Mouse (Mus musculus) forebrain, embryonic 16.5 days (tissue): ENCODE measurements around the gene Nrp1. TPM values are rescaled to one million over a fixed set of nuclear protein-coding genes. Genes with fewer than 3 reads are reported as not detected.
A peak's percentile ranks its signal among the peaks of the same experiment; 100 is the strongest.

Source experiments
- ATAC-seq: fragments of 200-750 bp; cut with Nextera tagmentation; 2 replicates; pipeline ENCODE4 v1.8.0; 2017; ENCODE audit warnings: mild to moderate bottlenecking, moderate library complexity
- H3K27ac ChIP-seq: fragments of 300-500 bp; sonication (generic); 2 replicates; pipeline ENCODE4 v1.5.1; 2014; ENCODE audit warnings: low read length, control low read depth
- H3K27me3 ChIP-seq: fragments of 300-500 bp; sonication (generic); replicated peaks from 2 replicates; pipeline ENCODE4 v1.6.1; 2014; ENCODE audit warnings: low read length; ENCODE audit not compliant: control insufficient read depth, insufficient read depth
- H3K36me3 ChIP-seq: fragments of 300-500 bp; sonication (generic); 2 replicates; pipeline ENCODE4 v1.6.1; 2014; ENCODE audit not compliant: control insufficient read depth, insufficient read depth
- H3K4me1 ChIP-seq: fragments of 300-500 bp; sonication (generic); replicated peaks from 2 replicates; pipeline ENCODE4 v1.6.1; 2014; ENCODE audit warnings: low read length; ENCODE audit not compliant: control insufficient read depth, insufficient read depth
- H3K4me2 ChIP-seq: fragments of 300-500 bp; sonication (generic); 2 replicates; pipeline ENCODE4 v1.6.1; 2014; ENCODE audit warnings: mild to moderate bottlenecking, low read length, control low read depth
- H3K4me3 ChIP-seq: fragments of 300-500 bp; sonication (generic); replicated peaks from 2 replicates; pipeline ENCODE4 v1.5.1; 2014; ENCODE audit warnings: mild to moderate bottlenecking, low read length, control low read depth
- H3K9ac ChIP-seq: fragments of 300-500 bp; sonication (generic); replicated peaks from 2 replicates; pipeline ENCODE4 v1.6.1; 2014; ENCODE audit warnings: low read depth, low read length, control low read depth
- H3K9me3 ChIP-seq: fragments of 300-500 bp; sonication (generic); 2 replicates; pipeline ENCODE4 v1.6.1; 2016; ENCODE audit warnings: low read length; ENCODE audit not compliant: control insufficient read depth
- WGBS: fragments of 180-500 bp; shearing (Covaris S2); extraction: QIAGEN DNeasy Blood & Tissue Kit; methylation state at CpG from one replicate; pipeline ENCODE4 v1.1.7; 2014; 5-methylcytosine and 5-hydroxymethylcytosine counted together
- polyA plus RNA-seq: library from polyadenylated mRNA; unstranded; fragments of >200 nt; fragmentation: Nextera tagmentation; extraction: Ambion mirVana; gene quantifications from 2 replicates; pipeline ENCODE4 v1.2.1, GENCODE M21; 2015

Nrp1 gene
- polyA plus RNA-seq, 1 experiment from 2014 or later: 143 TPM

DNA sequence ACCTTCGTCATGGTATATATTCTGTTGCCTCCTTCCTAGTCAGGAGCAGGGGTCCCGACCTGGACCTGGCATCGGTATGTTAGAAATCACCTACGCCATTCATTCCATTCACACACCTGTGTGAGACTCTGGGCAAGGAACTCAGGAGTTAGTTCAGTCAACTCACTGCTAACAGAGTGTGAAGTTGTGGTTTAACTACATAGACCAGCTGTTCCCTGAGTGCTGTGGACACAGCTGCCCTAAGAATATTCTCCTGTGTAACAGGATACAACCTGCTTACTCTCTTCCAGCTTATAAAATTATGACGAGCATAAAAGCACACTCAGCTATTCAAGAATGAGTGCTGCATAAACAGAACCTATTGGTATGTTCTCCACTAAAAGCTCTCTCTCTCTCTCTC is 41.9 kb downstream of the Nrp1 start:
- Histone ChIP-seq H3K9ac (no peak overlapping the region), H3K4me2 (no peak overlapping the region), H3K4me3 (no peak overlapping the region), H3K36me3 (no peaks in the 10 kb centered on the region), H3K4me1 (peaks cover 17% of the 10 kb centered on the region), H3K27me3 (no peaks in the 10 kb centered on the region), H3K9me3 (no peaks in the 10 kb centered on the region), H3K27ac (no peak overlapping the region)
- ATAC-seq: no peak
- 90% methylated on average over 5 of the region's 5 CpGs for WGBS

DNA sequence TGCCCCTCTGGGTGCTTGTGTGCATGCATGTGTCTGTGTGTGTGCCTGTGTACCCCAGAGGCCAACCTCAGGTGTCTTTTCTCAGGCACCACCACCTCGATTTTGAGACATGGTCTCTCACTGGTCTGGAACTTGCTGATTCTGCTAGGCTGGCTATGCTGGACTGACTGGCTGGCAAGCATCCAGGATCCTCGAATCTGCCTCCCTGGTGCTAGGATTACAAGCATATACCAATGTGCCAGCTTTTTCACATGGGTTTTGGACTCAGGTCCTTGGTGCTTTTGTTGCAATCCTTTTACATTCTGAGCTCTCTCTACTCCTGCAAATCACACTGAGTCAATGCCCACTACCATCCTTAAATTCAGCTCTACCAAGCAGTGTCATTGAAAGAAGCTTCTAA is 46.5 kb downstream of the Nrp1 start:
- Histone ChIP-seq H3K9me3 (no peaks in the 10 kb centered on the region), H3K27me3 (no peaks in the 10 kb centered on the region), H3K4me3 (no peak overlapping the region), H3K27ac (no peak overlapping the region), H3K4me2 (no peak overlapping the region), H3K9ac (no peak overlapping the region), H3K4me1 (peaks cover 4% of the 10 kb centered on the region; the same call in 1 of the 2 replicates), H3K36me3 (no peaks in the 10 kb centered on the region)
- no peak for ATAC-seq
- 42% methylated on average over 2 of the region's 2 CpGs for WGBS

DNA sequence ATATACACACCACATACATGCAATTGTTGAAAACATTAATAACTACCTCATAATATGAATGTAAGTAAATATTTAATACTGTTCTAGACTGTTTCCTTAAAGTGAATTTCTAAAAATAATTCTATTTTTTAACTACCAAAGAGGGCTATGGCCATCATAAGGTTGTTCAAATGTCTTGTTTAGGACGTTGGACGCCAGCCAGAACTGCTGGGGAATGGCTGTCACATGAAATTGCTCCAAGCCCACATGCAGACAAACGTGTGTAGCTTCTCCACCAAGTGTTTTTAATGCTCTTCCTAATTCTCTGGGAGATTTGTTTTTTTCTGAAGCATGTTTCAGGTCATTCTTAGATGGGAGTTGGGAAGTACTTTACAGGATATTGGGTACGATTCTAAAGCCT is 55.0 kb downstream of the Nrp1 start:
- Histone ChIP-seq H3K4me3 (no peak overlapping the region), H3K27me3 (no peaks in the 10 kb centered on the region), H3K4me2 (no peak overlapping the region), H3K36me3 (no peaks in the 10 kb centered on the region), H3K9me3 (no peaks in the 10 kb centered on the region), H3K27ac (no peak overlapping the region), H3K4me1 (peaks cover 29% of the 10 kb centered on the region), H3K9ac (no peak overlapping the region)
- WGBS: 73% methylated on average over 4 of the region's 4 CpGs
- ATAC-seq: no peak

DNA sequence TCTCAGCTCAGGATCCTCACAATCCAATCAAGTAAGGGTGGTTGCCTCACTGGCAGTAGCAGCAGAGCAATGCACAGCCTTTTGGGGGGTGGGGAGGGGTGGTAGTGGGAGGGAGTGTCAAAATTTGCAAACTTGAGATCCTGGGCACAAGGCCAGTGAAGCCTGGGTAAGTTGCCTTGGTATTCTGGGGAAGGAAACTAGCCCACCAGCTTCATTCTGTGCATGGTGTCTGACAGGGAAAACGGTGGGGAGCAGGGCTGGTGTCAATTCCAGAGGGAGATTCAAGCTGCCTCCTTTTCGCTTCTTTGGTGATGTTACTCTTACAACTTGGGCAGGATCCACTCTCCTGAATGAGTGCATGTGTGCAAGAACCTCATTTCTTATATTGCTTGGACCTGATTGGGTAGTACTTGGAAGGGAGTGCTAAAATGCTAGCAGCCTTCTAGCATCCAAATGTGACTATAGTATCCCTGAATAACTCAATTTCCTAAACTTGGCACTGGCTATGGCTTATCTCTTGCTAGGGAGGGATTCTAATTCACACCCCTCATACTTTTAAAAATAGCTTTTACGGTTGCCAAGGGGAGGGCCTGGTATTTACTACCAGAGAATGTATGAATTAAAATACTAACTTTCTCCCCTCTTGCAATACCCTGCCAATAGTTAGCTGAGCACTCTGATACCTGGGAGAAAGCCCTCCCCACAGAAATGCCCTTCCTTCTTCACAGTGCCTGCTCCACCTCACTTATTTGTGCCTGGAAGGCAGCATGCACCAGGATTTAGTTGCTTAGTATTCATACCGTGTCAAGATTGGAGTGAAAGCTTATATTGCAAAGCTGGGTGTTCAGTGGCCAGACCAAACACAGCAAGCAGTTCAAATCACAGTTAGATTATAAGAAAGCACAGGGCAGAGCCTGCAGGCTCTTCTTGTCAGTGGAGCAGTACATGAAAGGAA is 57.6 kb downstream of the Nrp1 start:
- H3K4me1 ChIP-seq: peaks cover 32% of the 10 kb centered on the region
- no peaks in the 10 kb centered on the region for H3K36me3 ChIP-seq
- no peaks in the 10 kb centered on the region for H3K27me3 ChIP-seq
- no peak overlapping the region for H3K9ac ChIP-seq
- ATAC-seq: peak; percentile 88
- H3K4me3 ChIP-seq: no peak overlapping the region
- 21% methylated on average over 4 of the region's 4 CpGs for WGBS
- peak overlapping the region; percentile 1 for H3K27ac ChIP-seq
- no peak overlapping the region for H3K4me2 ChIP-seq
- H3K9me3 ChIP-seq: no peaks in the 10 kb centered on the region

DNA sequence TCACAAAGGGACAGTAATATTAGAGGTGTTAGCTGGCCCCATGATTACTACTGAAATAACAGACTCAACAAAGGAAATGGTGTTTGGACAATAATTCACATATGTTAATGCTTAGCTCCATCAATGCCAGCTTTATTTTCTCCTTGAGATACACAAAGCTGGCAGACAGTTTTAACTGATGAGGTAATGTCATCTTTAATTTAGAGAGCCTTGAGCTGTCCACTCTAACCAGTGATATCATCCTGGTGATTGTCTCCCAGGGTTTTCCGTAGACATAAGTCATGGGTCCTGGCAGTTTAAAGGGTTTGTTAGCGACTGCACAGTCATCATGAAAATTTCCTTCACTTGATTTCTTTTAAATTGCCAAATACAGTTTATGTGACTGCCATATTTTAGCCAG is 58.5 kb downstream of the Nrp1 start:
- Histone ChIP-seq H3K9ac (no peak overlapping the region), H3K4me3 (no peak overlapping the region), H3K36me3 (no peaks in the 10 kb centered on the region), H3K4me2 (no peak overlapping the region), H3K27ac (no peak overlapping the region), H3K27me3 (no peaks in the 10 kb centered on the region), H3K9me3 (no peaks in the 10 kb centered on the region), H3K4me1 (peaks cover 32% of the 10 kb centered on the region)
- no peak for ATAC-seq
- 32% methylated on average over 2 of the region's 2 CpGs for WGBS

DNA sequence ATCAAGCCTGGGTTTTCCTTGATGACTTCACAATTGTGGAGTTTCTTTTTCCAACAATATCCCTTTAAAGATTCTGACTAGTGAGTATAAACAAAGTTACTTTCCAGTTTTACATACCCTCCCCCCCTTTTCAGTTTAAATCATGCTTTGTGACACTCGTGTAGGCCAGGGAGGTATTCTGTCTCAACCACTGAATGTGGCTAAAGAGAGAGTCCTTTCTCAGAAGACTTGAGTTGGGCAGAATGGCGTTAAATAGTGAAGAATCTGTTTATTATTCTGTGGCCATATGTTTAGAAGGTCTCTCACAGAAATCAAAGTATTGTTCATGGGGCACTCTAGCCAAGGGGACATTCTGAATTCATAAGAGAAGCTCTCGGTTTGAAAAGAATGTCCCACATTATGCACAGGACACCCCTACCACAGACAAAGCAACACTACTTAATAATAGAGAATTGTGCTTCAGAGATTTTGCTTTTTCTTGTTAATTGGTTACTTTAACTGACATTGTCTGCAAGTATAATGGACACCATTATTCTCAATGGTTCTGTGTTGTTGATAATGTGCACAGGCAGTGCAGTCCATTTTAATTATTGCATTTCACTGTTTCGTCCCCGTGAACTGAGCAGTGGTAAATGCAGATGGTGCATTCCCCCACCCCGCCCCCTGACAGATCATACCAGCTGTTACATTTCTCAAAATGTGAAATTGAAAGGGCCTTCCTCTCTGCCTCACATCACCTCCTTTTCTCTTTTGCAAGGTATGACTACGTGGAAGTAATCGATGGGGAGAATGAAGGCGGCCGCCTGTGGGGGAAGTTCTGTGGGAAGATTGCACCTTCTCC is 59.8 kb downstream of the Nrp1 start:
- Histone ChIP-seq H3K9ac (no peak overlapping the region), H3K9me3 (no peaks in the 10 kb centered on the region), H3K4me3 (no peak overlapping the region), H3K27ac (no peak overlapping the region), H3K4me1 (peaks cover 32% of the 10 kb centered on the region), H3K4me2 (no peak overlapping the region), H3K36me3 (no peaks in the 10 kb centered on the region), H3K27me3 (no peaks in the 10 kb centered on the region)
- 36% methylated on average over 10 of the region's 10 CpGs for WGBS
- ATAC-seq: no peak

DNA sequence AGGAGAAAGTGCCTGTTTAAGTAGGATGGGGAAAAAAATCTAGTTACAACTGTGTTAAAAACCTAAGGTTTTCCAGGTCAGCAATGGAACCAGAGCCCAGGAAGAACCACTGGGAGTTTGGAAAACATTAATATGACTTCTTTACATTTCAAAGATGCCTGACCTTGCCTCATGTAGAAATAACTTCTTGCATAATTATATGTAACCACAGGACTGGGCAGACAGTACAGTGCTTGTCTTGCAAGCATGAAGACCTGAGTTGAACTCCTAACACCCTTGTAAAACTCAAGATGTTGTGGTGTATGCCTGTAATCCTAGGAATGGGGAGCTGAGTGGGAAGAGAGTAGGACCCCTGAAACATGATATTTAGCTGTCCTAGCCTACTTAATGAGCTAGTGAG is 61.6 kb downstream of the Nrp1 start:
- no peaks in the 10 kb centered on the region for H3K36me3 ChIP-seq
- no peak overlapping the region for H3K27ac ChIP-seq
- H3K9ac ChIP-seq: no peak overlapping the region
- no peaks in the 10 kb centered on the region for H3K9me3 ChIP-seq
- H3K4me2 ChIP-seq: no peak overlapping the region
- ATAC-seq: no peak
- no peaks in the 10 kb centered on the region for H3K27me3 ChIP-seq
- H3K4me1 ChIP-seq: peaks cover 32% of the 10 kb centered on the region
- no peak overlapping the region for H3K4me3 ChIP-seq

DNA sequence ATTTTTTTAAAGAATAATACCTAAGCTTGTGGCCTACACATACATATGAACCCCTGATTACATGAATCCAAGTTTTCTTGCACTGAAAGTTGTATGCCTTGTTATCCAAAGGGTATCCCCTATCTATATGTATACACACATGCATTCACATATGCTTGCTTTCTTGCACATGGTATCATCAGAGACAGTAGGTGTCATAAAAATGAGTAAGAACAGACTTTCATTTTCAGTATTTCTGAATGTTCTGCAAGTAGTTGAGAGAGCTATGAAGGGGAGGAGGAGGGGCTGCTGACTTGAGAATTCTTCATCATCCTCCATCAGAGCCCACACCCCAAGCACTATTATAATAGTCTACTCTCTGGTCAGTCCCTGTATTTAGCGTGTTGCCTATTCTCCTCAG is 62.0 kb downstream of the Nrp1 start:
- H3K4me2 ChIP-seq: no peak overlapping the region
- no peak overlapping the region for H3K27ac ChIP-seq
- H3K9me3 ChIP-seq: no peaks in the 10 kb centered on the region
- H3K27me3 ChIP-seq: no peaks in the 10 kb centered on the region
- H3K36me3 ChIP-seq: no peaks in the 10 kb centered on the region
- peaks cover 28% of the 10 kb centered on the region for H3K4me1 ChIP-seq
- H3K4me3 ChIP-seq: no peak overlapping the region
- 92% methylated on average over 1 of the region's 1 CpGs for WGBS
- no peak overlapping the region for H3K9ac ChIP-seq
- ATAC-seq: no peak

DNA sequence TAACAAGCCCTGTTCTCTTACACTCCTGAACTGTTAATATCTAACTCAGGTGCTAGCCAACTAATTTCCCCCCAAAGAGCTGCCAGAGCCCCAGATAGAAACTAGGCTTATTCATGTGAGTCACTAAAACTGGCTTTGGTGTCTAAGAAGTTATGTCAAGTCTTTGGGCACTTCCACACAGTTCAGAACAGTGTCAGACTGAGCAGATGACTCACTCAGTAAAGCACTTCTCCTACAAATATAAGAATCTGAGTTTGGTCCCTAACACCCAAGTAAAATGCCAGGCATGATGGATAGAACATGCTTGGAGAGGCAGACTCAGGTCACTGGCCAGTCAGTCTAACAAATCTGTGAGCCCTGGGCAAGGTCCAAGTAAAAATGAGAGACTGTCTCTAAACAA is 65.4 kb downstream of the Nrp1 start:
- Histone ChIP-seq H3K4me1 (no peaks in the 10 kb centered on the region; the same call in 1 of the 2 replicates), H3K27me3 (no peaks in the 10 kb centered on the region), H3K9ac (no peak overlapping the region), H3K36me3 (0 out of 2 replicates have a peak, but pooled peaks cover 2% of the 10 kb centered on the region), H3K9me3 (no peaks in the 10 kb centered on the region), H3K4me3 (no peak overlapping the region), H3K4me2 (no peak overlapping the region), H3K27ac (no peak overlapping the region)
- ATAC-seq: no peak
